Mouse (Mus musculus) forebrain, embryonic 10.5 days (tissue): ENCODE results near the gene Slc35e4. TPM values are rescaled to one million over a fixed set of nuclear protein-coding genes. Genes with fewer than 3 reads are reported as not detected.
A peak's percentile ranks its signal among the peaks of the same experiment; 100 is the strongest.
"Not testable (repeated sequence)": the region's sequence is repeated elsewhere in the genome, so short reads cannot be mapped to it uniquely, and the experiment has no call there.

Source experiments
- DNase-seq: peaks from one replicate; pipeline ENCODE4 v3.0.0-alpha.2; 2017; ENCODE audit warnings: low spot score; ENCODE audit errors: extremely low spot score
- H3K27ac ChIP-seq: fragments of 300-500 bp; sonication (generic); 2 replicates; pipeline ENCODE4 v1.5.1; 2016; ENCODE audit warnings: mild to moderate bottlenecking
- H3K27me3 ChIP-seq: fragments of 300-500 bp; sonication (generic); 2 replicates; pipeline ENCODE4 v1.6.1; 2016; ENCODE audit warnings: mild to moderate bottlenecking; ENCODE audit not compliant: poor library complexity, severe bottlenecking
- H3K36me3 ChIP-seq: fragments of 300-500 bp; sonication (generic); replicated peaks from 2 replicates; pipeline ENCODE4 v1.6.1; 2016; ENCODE audit warnings: mild to moderate bottlenecking, moderate library complexity
- H3K4me1 ChIP-seq: fragments of 300-500 bp; sonication (generic); 2 replicates; pipeline ENCODE4 v1.6.1; 2016
- H3K4me3 ChIP-seq: fragments of 300-500 bp; sonication (generic); 2 replicates; pipeline ENCODE4 v1.5.1; 2016; ENCODE audit warnings: mild to moderate bottlenecking, moderate library complexity
- H3K9me3 ChIP-seq: fragments of 300-500 bp; sonication (generic); 2 replicates; pipeline ENCODE4 v1.6.1; 2016; ENCODE audit warnings: mild to moderate bottlenecking, moderate library complexity
- WGBS: fragments of 180-500 bp; shearing (Covaris S2); methylation state at CpG from one replicate; pipeline ENCODE4 v1.1.7; 2016; 5-methylcytosine and 5-hydroxymethylcytosine counted together
- polyA plus RNA-seq: library from polyadenylated mRNA; unstranded; fragments of >200 nt; fragmentation: Nextera tagmentation; extraction: Ambion mirVana; gene quantifications from 2 replicates; pipeline ENCODE4 v1.2.1, GENCODE M21; 2016

Gene Slc35e4
- polyA plus RNA-seq = 4.8 and 5.1 TPM in 2 replicates

DNA sequence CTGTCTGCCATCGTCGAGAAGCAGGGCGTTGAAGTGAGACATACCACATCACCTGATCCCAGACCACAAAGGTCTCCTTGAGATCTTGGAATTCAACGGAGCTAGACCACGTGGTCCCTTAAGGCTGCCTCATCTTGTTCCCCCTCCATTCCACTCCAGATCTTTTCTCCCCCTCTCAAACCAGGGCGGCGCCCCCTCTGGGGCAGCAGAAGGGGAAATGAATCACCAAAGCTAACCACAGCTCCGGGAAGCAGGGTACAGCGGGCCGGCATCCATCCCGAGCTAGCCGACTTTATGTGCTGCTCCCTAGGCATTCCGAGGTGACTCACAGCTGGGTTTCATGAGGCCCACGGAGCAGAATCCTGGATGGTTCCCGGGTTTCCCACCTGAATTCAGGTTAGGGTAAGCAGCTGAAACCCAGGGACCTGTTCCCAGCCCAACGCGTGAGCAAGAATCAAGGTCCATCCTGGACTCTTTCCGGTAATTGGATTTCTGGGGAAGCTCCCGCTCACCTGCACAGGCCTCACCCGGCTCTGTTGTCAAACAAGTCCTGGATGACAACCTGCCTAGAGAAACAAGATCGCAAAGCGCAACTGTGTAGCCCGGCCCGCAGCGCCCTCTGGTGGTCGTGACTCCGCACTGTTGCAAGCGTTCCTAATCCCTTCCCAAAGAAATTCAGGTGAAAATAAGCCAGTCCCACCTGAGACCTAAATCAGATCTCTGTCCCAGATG lies at the start of gene Slc35e4:
Gene Slc35e4 (minus strand): TSS at position 556 of the 732 bp plus-strand sequence.
- peaks cover 22% of the 10 kb centered on the region for H3K27me3 ChIP-seq
- H3K27ac ChIP-seq = peak within 1 kb of the TSS; percentile 83
- H3K36me3 ChIP-seq = no peaks in the 10 kb centered on the region
- under 1% methylated on average over 28 of the region's 28 CpGs for WGBS
- DNase-seq = peak; percentile 85
- no peaks in the 10 kb centered on the region for H3K9me3 ChIP-seq
- peak within 1 kb of the TSS; percentile 74 for H3K4me3 ChIP-seq
- peaks cover 51% of the 10 kb centered on the region for H3K4me1 ChIP-seq

DNA sequence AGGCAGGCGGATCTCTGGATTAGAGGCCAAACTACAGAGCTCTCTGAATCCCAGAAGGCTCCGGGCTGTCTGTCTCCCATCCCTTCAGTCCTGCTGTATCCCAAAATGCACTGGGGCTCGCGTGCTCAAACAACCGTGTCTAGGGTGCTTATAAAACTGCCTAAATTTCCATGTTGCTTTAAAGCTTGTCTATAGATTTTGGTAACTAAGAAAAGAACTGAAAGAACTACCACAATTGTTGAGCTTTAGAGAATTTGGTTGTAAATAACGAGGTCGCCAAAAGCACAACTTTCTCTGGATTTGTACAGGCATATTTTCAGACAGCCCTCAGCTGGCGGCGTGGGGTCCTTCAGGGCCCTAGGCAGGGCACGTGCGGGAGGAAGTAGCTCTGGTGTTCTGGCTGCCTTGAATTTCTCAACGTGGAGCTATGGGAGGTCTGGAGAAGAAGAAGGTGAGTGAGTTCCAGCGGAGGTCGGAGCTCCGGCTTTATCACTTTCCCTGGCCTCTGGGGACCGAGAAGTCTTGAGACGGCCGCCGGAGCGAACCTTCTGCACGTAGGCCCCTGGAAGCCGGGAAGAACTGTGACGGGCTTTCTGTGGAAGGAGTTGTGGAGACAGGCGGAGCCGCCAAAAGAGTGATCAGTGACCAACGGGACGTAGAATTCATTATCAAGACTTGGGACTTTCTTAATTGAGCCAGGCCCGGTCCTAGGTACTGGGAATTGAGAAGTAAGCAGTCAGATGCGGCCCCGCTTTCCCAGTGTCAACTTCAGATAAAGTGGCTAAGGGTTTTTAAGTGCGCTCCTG lies 49.3 kb upstream of the Slc35e4 start, which contains the start of gene Pes1:
Gene Pes1 (plus strand): TSS at position 366 of the 806 bp plus-strand sequence.
- H3K36me3 ChIP-seq = peaks cover 26% of the 10 kb centered on the region
- DNase-seq = peak; percentile 79
- H3K9me3 ChIP-seq = no peaks in the 10 kb centered on the region
- H3K27me3 ChIP-seq = no peaks in the 10 kb centered on the region
- H3K4me3 ChIP-seq = peak within 1 kb of the TSS; percentile 71
- H3K4me1 ChIP-seq = peaks cover 19% of the 10 kb centered on the region
- peak within 1 kb of the TSS; percentile 94 for H3K27ac ChIP-seq
- WGBS = 1% methylated on average over 31 of the region's 31 CpGs

DNA sequence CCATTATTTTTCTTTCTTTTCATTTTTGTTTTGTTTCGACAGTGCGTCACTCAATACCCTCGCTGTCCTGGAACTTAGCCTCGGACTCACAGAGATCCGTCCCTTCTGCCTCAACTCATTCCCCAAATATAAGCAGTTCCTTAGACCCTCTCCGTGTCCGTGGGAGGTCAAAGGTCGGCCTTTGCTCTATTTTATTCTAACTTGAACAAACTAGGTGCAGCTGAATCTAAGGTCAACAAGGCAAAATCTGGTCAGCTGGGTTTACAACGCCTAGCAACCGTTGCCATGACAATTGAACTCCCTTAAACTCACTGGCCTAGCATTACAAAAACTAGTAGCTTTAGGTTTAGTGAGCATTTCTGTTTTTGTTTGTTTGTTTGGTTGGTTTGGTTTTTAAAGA lies 48.7 kb upstream of the Slc35e4 start:
- no peaks in the 10 kb centered on the region for H3K9me3 ChIP-seq
- H3K4me1 ChIP-seq = peaks cover 19% of the 10 kb centered on the region
- H3K4me3 ChIP-seq = peak overlapping the region; percentile 71
- no peak for DNase-seq
- peak overlapping the region; percentile 94 for H3K27ac ChIP-seq
- no peaks in the 10 kb centered on the region for H3K27me3 ChIP-seq
- H3K36me3 ChIP-seq = peaks cover 20% of the 10 kb centered on the region
- WGBS = 81% methylated on average over 10 of the region's 10 CpGs

DNA sequence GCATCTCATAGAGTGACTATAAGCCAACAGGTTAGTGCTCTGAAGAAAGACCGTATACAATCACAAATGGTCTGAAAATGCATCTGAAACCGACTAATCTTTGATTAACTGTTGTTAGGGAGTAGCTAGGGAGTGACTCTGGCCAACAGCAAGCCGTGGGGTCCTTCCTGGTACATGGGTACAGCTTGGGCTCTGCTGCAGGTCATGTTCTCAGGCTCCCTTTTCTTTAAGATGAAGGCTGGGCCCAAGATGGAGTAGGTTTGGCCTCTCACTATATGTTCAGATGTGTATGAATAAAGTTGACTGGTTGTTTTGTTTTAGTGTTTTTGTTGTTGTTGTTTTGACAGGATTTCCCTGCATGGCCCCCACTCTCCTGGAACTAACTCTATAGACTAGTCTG lies 47.3 kb upstream of the Slc35e4 start:
- peaks cover 19% of the 10 kb centered on the region for H3K4me1 ChIP-seq
- WGBS = 75% methylated on average over 3 of the region's 3 CpGs
- H3K27ac ChIP-seq = no peak overlapping the region
- no peaks in the 10 kb centered on the region for H3K9me3 ChIP-seq
- no peaks in the 10 kb centered on the region for H3K27me3 ChIP-seq
- H3K36me3 ChIP-seq = peaks cover 7% of the 10 kb centered on the region
- no peak for DNase-seq
- no peak overlapping the region for H3K4me3 ChIP-seq

DNA sequence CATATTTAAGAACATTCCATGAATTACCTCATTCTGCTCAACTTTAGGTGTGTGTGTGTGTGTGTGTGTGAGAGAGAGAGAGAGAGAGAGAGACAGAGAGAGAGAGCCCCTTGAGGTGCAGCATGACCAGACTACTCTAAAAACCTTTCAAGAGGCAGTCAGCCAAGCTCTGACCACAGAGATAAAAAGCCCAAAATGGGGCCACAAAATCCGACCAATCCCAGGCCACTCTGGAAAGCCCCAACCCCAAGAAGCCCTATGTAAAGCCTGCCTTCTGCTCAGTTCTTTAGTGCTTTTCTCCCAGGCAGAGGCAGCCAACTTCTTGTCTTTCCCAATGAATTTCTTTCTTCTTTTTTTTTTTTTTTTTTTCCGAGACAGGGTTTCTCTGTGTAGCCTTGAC lies 46.4 kb upstream of the Slc35e4 start:
- H3K36me3 ChIP-seq = no peaks in the 10 kb centered on the region
- no peak overlapping the region for H3K4me3 ChIP-seq
- 58% methylated on average over 2 of the region's 2 CpGs for WGBS
- DNase-seq = no peak
- H3K27me3 ChIP-seq = no peaks in the 10 kb centered on the region
- no peak overlapping the region for H3K27ac ChIP-seq
- peaks cover 16% of the 10 kb centered on the region for H3K4me1 ChIP-seq
- H3K9me3 ChIP-seq = 0 out of 2 replicates have a peak, but pooled peaks cover under 1% of the 10 kb centered on the region

DNA sequence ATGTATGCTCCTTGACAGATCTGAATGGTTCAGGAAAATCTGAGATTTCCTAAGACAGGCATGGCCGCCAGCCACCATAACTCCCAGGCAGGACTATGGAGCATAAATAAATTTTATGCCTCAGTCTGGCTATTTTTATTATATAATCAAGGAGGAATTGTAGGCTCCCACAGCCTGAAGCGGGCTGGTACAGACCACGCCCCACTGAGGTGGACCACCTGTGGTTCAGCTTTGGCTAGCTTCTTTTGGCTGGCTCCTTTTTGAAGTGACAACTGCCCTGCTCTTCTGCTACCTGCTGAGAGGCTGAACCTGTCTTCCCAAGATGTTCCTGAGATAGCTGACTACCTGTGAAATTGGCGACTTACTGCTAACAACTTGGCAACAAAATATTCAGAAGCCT lies 40.9 kb upstream of the Slc35e4 start:
- DNase-seq, H3K4me3 ChIP-seq, H3K27ac ChIP-seq, H3K4me1 ChIP-seq, H3K36me3 ChIP-seq, H3K27me3 ChIP-seq: not testable (repeated sequence)
- H3K9me3 ChIP-seq = peaks cover 20% of the 10 kb centered on the region; the same call in 1 of the 2 replicates
- 71% methylated on average over 4 of the region's 4 CpGs for WGBS

DNA sequence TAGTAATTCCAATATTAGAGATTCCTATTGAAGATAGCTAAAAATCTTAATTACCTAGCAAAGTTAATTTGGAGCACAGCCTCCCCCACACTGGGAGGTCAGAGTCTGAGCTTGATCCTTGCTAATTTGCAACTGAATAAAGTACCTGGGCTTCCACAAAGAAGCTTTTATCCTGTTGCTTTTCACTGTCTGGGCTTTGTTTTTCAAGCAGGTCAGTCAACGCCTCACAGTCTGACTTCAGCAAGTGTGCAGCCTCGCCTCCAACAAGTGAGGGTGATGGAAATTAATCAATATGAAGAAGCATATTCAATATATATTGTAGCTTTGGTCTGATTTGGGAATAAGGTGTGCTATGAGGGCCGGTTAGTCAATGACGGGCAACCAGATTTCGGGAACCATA lies 40.4 kb upstream of the Slc35e4 start:
- DNase-seq, H3K27me3 ChIP-seq, H3K27ac ChIP-seq, H3K36me3 ChIP-seq, H3K4me1 ChIP-seq, H3K4me3 ChIP-seq: not testable (repeated sequence)
- 77% methylated on average over 5 of the region's 5 CpGs for whole genome bisulfite sequencing
- H3K9me3 ChIP-seq = peaks cover 20% of the 10 kb centered on the region; the same call in 1 of the 2 replicates

DNA sequence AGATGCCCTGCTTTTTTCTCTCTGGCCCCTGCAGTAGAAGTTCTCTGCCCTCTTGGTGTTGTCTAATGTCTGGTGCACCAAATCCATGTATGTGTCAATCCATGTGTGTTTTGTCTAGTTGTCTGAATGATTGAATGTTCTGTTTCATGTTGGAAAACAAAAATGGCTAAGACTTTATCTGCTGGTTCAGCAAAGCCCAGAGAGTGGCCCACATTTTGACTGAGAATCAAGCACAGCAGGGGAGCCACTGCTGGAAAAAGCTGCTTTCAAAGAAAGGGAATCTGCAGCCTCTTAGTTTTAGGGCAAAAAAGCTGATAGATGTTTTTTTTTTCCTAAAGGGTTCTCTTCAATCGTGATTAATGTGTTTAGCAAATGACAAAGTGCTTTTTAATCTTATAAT lies 31.9 kb upstream of the Slc35e4 start:
- WGBS = 13% methylated on average over 1 of the region's 1 CpGs
- 0 out of 2 replicates have a peak, but pooled peaks cover 3% of the 10 kb centered on the region for H3K27me3 ChIP-seq
- H3K36me3 ChIP-seq = no peaks in the 10 kb centered on the region
- no peak overlapping the region for H3K4me3 ChIP-seq
- no peak overlapping the region for H3K27ac ChIP-seq
- DNase-seq = no peak
- no peaks in the 10 kb centered on the region for H3K9me3 ChIP-seq
- H3K4me1 ChIP-seq = peaks cover 8% of the 10 kb centered on the region; the same call in 1 of the 2 replicates

DNA sequence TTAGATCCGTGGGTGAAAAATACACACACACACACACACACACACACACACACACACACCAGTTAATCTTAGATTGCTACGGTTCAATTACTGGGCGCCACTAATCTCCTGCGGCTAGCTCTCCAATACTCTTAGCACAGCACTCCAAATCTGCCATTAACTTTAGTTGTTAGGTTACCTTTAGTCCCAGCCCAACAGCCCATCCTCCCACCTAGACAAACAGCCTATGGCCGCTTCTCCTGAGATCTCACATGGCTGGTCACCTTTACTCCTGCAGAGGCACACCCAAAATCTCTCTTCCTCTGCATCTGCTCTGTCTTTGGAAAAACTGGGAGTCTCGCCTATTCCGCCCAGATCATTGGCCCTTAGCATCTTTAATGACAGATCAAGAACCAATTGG lies 26.9 kb upstream of the Slc35e4 start:
- no peaks in the 10 kb centered on the region for H3K9me3 ChIP-seq
- H3K36me3 ChIP-seq = no peaks in the 10 kb centered on the region
- H3K4me1 ChIP-seq = peaks cover 7% of the 10 kb centered on the region; the same call in 1 of the 2 replicates
- 83% methylated on average over 7 of the region's 7 CpGs for WGBS
- H3K27ac ChIP-seq = no peak overlapping the region
- H3K27me3 ChIP-seq = 0 out of 2 replicates have a peak, but pooled peaks cover 3% of the 10 kb centered on the region
- no peak for DNase-seq
- H3K4me3 ChIP-seq = no peak overlapping the region

DNA sequence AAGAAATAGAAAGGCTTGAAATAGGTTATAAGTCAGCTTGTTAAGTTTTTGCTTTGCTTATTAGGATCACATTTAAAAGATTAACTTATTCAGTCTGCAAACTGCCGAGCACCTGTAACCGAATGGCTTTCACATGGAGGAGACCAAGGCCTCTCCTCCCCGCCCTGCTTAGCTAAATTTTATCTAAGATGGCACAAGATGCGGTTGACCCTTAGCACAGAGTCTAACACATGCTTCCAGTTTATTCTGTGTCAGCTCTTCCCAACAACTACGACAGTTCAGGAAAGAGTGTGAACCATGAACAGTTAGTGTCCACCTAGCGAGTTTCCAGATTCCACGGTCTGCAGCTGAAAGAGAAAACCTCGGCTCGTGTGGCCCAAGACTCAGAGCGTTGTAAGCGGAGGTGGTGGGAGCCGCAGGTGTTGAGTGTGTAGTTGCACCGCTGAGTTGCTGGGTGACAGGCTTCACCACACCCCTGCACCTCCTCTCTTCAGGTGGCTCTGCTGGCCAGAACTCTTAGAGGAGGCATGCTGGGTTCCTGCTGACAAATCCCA lies 22.9 kb upstream of the Slc35e4 start:
- Histone ChIP-seq H3K4me3 (no peak overlapping the region), H3K36me3 (no peaks in the 10 kb centered on the region), H3K27ac (no peak overlapping the region), H3K27me3 (no peaks in the 10 kb centered on the region), H3K4me1 (0 out of 2 replicates have a peak, but pooled peaks cover 5% of the 10 kb centered on the region), H3K9me3 (no peaks in the 10 kb centered on the region)
- WGBS = 82% methylated on average over 13 of the region's 13 CpGs
- DNase-seq = no peak

DNA sequence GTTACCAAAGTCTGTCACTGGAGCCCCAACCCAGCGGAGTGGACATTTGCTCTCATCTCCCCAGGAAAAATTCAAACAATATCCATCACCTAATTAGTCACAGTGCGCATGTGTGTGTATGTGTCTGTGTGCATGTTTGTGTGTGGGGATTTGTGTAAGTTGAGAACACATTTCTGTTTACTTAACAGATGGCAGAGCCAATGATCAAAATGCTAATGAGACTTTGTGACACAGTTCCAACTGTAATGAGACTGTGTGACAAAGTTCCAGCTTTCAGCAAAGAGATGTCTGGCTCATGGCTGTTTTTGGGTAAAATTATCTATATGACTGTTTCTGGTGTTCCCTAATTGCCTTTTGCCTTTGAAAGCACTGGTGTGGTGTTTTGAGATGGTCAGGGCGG lies 21.9 kb upstream of the Slc35e4 start:
- WGBS = 94% methylated on average over 3 of the region's 3 CpGs

DNA sequence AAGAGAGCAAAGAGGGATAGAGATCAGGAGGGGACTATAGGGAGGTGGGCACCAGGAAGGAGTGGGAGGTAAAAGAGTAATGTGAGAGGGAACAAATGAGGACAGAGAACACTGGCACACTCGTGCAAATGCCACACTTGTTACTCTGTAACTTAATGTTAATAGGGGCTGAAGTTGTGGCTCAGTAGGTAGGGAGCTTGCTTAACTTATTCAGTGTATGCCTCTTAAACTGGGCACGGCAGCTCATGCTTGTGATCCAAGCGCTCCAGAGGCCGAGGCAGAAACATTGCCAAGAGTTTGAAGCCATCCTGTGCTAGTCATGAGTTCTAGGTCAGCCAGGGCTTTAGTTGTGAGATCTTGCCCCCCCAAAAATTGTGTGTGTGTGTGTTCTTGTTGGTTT lies 20.7 kb upstream of the Slc35e4 start:
- H3K9me3 ChIP-seq = no peaks in the 10 kb centered on the region
- no peaks in the 10 kb centered on the region; the same call in 1 of the 2 replicates for H3K27me3 ChIP-seq
- peaks cover 20% of the 10 kb centered on the region for H3K4me1 ChIP-seq
- no peaks in the 10 kb centered on the region for H3K36me3 ChIP-seq
- 80% methylated on average over 4 of the region's 4 CpGs for WGBS
- no peak overlapping the region for H3K27ac ChIP-seq
- H3K4me3 ChIP-seq = no peak overlapping the region
- no peak for DNase-seq

More for the DNA sequence above, 21.9 kb upstream of the Slc35e4 start:
- H3K27ac ChIP-seq = no peak overlapping the region
- H3K4me3 ChIP-seq = no peak overlapping the region
- H3K9me3 ChIP-seq = no peaks in the 10 kb centered on the region
- H3K36me3 ChIP-seq = no peaks in the 10 kb centered on the region
- H3K4me1 ChIP-seq = peaks cover 14% of the 10 kb centered on the region
- H3K27me3 ChIP-seq = no peaks in the 10 kb centered on the region; the same call in 1 of the 2 replicates
- no peak for DNase-seq
